ENCODE assay signal across 11 mouse cellular contexts in the genomic region with DNA sequence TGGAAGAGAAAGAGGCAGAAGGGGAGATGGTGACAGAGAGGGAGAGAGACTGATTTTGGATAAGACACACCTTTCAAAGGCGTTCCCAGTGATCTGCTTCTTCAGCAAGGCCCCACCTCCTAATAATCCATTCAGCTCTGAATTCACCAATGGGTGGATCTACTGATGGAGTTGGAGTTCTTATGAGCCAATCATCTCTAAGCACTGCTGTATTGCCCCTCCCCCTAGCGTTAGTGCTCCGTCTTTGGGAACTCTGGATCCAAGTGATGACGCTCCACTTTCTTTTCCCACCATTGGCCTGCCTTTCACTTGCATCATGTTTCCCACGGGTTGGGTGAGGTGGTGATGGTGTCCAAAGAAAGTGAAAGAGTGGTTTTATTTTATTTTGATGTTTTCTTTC.
"Had no signal": no experiment of that assay in that cellular context is flagged by ENCODE, and none has a peak within 500 bp of the region (broad histone marks: within the 10 kb centered on the region; RNA-seq: fewer than 3 reads in every experiment).

No protein-coding gene starts in this region.

- DNase-seq: kidney, adult 2 months; kidney, postnatal 25 days; layer of hippocampus, adult 9-11 months; liver; lung, adult 18-20 months; lung, postnatal 10 days; retina, postnatal 1 day; right cerebral cortex, postnatal 25 days; spleen, adult 18-20 months; thymus, adult 18-20 months; thymus, postnatal 36 days had no signal
